ENCODE assay signal across 9 mouse cellular contexts in the genomic region with DNA sequence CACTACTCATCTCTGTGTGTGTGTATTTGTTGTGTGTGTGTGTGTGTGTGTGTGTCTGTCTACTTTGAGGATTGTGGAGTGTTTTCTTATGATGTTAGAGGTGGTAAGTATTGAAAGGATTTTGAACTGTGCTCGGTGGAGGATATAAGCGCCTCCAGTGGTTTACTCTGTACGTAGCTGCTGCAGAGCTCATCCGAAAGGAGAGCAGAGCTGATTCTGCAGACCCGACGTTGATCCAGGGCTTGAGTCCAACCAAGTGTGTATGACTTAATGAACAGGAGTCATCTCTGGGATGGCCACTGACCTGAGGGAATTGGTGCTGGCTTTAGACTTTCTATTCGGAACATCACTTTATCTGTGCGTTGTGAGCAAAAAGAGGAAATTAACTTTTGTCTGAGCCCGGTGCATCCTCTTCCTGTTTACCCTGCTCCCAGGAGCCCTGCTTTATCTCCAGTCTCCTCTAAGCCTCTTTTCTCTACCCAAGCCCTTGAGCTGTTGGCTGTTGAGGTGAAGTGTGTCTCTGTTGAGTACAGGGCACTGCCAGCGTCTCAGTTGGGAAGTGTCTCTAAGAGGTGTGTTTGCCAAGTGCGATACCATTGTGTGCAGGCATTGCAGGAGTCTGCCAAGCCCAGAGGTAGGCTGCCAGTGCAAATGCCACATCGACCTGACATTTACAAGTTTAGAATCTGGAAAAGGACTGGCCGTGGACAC. TPM values are rescaled to one million over a fixed set of nuclear protein-coding genes. Genes with fewer than 3 reads are reported as not detected.
A peak's percentile ranks its signal among the peaks of the same experiment; 100 is the strongest.
DNase-seq lines count a peak whose midpoint lies in the region; ATAC-seq and TF ChIP-seq lines count a peak whose summit lies in the region.
"Had no signal": no experiment of that assay in that cellular context is flagged by ENCODE, and none has a peak within 500 bp of the region (broad histone marks: within the 10 kb centered on the region; RNA-seq: fewer than 3 reads in every experiment).

No protein-coding gene starts in this region.

- H3K4me2 ChIP-seq in liver, embryonic 14.5 days (ENCODE audit: low read depth) = peak overlapping the region; percentile 19
- H3K4me2 ChIP-seq: heart, embryonic 13.5 days had no signal

- H3K4me1 ChIP-seq in heart, embryonic 10.5 days = no peaks in the 10 kb centered on the region
- peaks cover 11% of the 10 kb centered on the region in 2 experiments for H3K4me1 ChIP-seq in liver, embryonic 14.5 days (replicated peaks; ENCODE audit: control insufficient read depth in 2 of 2, insufficient read depth in 2 of 2, low read length in 1 of 2)

- no peak overlapping the region for H3K4me3 ChIP-seq in heart, embryonic 10.5 days
- no peak overlapping the region for H3K4me3 ChIP-seq in liver, embryonic 14.5 days (ENCODE audit: insufficient read depth in 1 of 2, low read depth in 2 of 2, low read length in 2 of 2)
- H3K4me3 ChIP-seq: heart, embryonic 13.5 days had no signal

- H3K9me3 ChIP-seq in heart, embryonic 10.5 days = no peaks in the 10 kb centered on the region
- no peaks in the 10 kb centered on the region for H3K9me3 ChIP-seq in liver, embryonic 14.5 days (ENCODE audit: control insufficient read depth, low read length)
- H3K9me3 ChIP-seq: heart, embryonic 13.5 days had no signal

- H3K27me3 ChIP-seq in heart, embryonic 10.5 days (ENCODE audit: insufficient read depth, poor library complexity, severe bottlenecking) = no peaks in the 10 kb centered on the region
- H3K27me3 ChIP-seq in liver, embryonic 14.5 days (ENCODE audit: control insufficient read depth, insufficient read depth, low read length) = no peaks in the 10 kb centered on the region
- no peaks in the 10 kb centered on the region for H3K27me3 ChIP-seq in splenic B cell, adult 2 months (ENCODE audit: control insufficient read depth, insufficient read depth, low read length, poor library complexity, severe bottlenecking)
- H3K27me3 ChIP-seq: heart, embryonic 13.5 days had no signal

- TF ChIP-seq CTCF in liver, embryonic 14.5 days (IDR thresholded peaks at IDR 0.05; ENCODE audit: low read depth) = no peak; the same call in 1 of the 2 replicates

- no peak overlapping the region for H3K27ac ChIP-seq in heart, embryonic 10.5 days
- H3K27ac ChIP-seq in liver, embryonic 14.5 days = peak overlapping the region; percentile 21; the same call in 1 of the 2 replicates
- H3K27ac ChIP-seq: heart, embryonic 13.5 days had no signal

- DNase-seq in heart, adult 8-10 months (ENCODE audit: low spot score) = peak; percentile 47
- DNase-seq in heart, embryonic 10.5 days (ENCODE audit: low spot score) = no peak
- peak; percentile 26 to 54 for DNase-seq in cerebellum, postnatal 14 days
- DNase-seq in liver, embryonic 14.5 days (ENCODE audit: low read depth in 3 of 3, low spot score in 3 of 3) = no peak
- DNase-seq in splenic B cell, adult 2 months (ENCODE audit: low read depth, low spot score) = peak; percentile 34
- no peak for DNase-seq in layer of hippocampus, postnatal 36 days
- no peak for DNase-seq in right cerebral cortex, adult 2 months (ENCODE audit: low spot score in 2 of 2)
- no peak for DNase-seq in left cerebral cortex, postnatal 4 days

- peak overlapping the region; percentile 16; the same call in 1 of the 2 replicates for H3K9ac ChIP-seq in liver, embryonic 14.5 days (replicated peaks)
- H3K9ac ChIP-seq: heart, embryonic 13.5 days had no signal

- intact Hi-C loops in left cerebral cortex, postnatal 4 days (cut with DNase I) = no loop called here

- 79% methylated on average over 13 of the region's 13 CpGs for WGBS in heart, embryonic 10.5 days
- WGBS in liver, embryonic 14.5 days (ENCODE audit: insufficient replicate concordance) = 30% methylated on average over 13 of the region's 13 CpGs

- TF ChIP-seq EP300 in liver, embryonic 14.5 days (IDR thresholded peaks at IDR 0.05; ENCODE audit: low read depth) = no peak

- peaks cover 34% of the 10 kb centered on the region for H3K36me3 ChIP-seq in heart, embryonic 10.5 days
- no peaks in the 10 kb centered on the region; the same call in 1 of the 2 replicates for H3K36me3 ChIP-seq in liver, embryonic 14.5 days (replicated peaks; ENCODE audit: control insufficient read depth, insufficient read depth, low read depth)
- H3K36me3 ChIP-seq in splenic B cell, adult 2 months (ENCODE audit: control insufficient read depth, insufficient read depth, low read length, poor library complexity, severe bottlenecking) = no peaks in the 10 kb centered on the region

- 0 out of 2 replicates have a peak, but pooled peaks have one; percentile 18 for ATAC-seq in liver, embryonic 14.5 days (ENCODE audit: insufficient read depth)

RNA-seq across cellular contexts. Expression of gene Ppp2r1b, which starts 3.9 kb away (rescaled TPM):
- 10 to 100 TPM in 2 of 4 experiments, 1 to 10 TPM in 2; 6.5 to 11.8 (median 9.8) TPM for total RNA-seq in heart, adult 8-10 months (2022)
- 95.8 and 99.3 TPM in 2 replicates for polyA plus RNA-seq in heart, embryonic 10.5 days (2016; fragmentation: Nextera tagmentation; extraction: Ambion mirVana)
- polyA plus RNA-seq in liver, embryonic 14.5 days (2012; rRNA removed) = 20.9 and 27.7 TPM in 2 replicates
- polyA plus RNA-seq in liver, embryonic 14.5 days (2014; fragmentation: Nextera tagmentation; extraction: Ambion mirVana) = 69.1 and 75.0 TPM in 2 replicates
- 10 to 100 TPM; 17.4 to 18.5 TPM for total RNA-seq in layer of hippocampus, postnatal 36 days (2021)
- total RNA-seq in left cerebral cortex, postnatal 4 days (2021) = 10 to 100 TPM; 29.9 to 33.2 TPM

Comparison
In these comparisons a context has a peak if more than half of its experiments do, and no peak if none do; other contexts are left out.
1. DNase-seq: peak in heart, adult 8-10 months (single experiment), cerebellum, postnatal 14 days (2 of 2) and splenic B cell, adult 2 months (single experiment); none in heart, embryonic 10.5 days (single experiment), liver, embryonic 14.5 days (0 of 3), layer of hippocampus, postnatal 36 days (0 of 2), right cerebral cortex, adult 2 months (0 of 2) and left cerebral cortex, postnatal 4 days (single experiment).